Mouse (Mus musculus) NIH3T3 (cell line): ENCODE measurements around the gene Mlx.
A peak's percentile ranks its signal among the peaks of the same experiment; 100 is the strongest.

Source experiments
- DNase-seq: peaks from one replicate; pipeline ENCODE4 v3.0.0-alpha.2; 2012; ENCODE audit warnings: low read depth

Gene Mlx

GRCm38 (mm10) chr11:101138536-101139181 lies 51.6 kb downstream of the Mlx start:
- DNase-seq, result no peak

GRCm38 (mm10) chr11:101140164-101140819 lies 53.2 kb downstream of the Mlx start:
- DNase-seq, result peak; percentile 50

GRCm38 (mm10) chr11:101141088-101141487 lies 54.0 kb downstream of the Mlx start:
- no peak for DNase-seq
